Mouse (Mus musculus) E14TG2a.4 (cell line): Measurements from ENCODE around the gene Acat3.

Experiments
- CTCF ChIP-seq: conservative IDR thresholded peaks from 2 replicates; pipeline ENCODE4 v1.5.1; 2014; ENCODE audit warnings: low read length
- POU5F1 ChIP-seq: IDR thresholded peaks from 2 replicates; pipeline ENCODE4 v1.6.1; 2014; ENCODE audit warnings: low read length, borderline replicate concordance

GRCm38 (mm10) chr17:12960331-12960873 lies 20.0 kb upstream of the Acat3 start, which contains the start of gene Acat2:
- TF ChIP-seq CTCF = no peak
- TF ChIP-seq POU5F1 = no peak
